Mouse (Mus musculus): Measurements from ENCODE around the gene Prune1. TPM values are rescaled to one million over a fixed set of nuclear protein-coding genes. Genes with fewer than 3 reads are reported as not detected.

Gene Prune1
- polyA plus RNA-seq, 1 experiment, result 25.3 TPM

DNA sequence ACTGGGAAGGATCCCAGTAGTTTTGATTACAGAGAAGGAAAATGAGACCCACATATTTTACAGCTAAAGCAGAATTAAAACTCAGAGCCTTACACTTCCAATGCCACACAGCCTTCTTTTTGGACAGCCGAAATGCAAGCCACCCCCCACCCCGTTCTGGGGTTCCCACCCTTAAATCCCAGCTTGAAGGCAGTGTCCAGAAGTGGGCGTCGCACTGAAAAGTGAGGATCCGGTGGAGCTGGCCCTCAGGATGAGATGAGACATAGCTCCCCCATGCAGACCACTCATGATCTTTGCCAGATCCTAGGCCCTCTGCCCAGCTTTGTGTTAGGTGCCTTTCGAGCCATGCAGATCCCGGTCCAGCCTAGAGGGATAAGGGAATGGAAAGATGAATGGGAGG, 40.4 kb downstream of the Prune1 start, which contains the start of gene Gm128:
Gene Gm128 (minus strand): TSS at position 101 of the 400 bp plus-strand sequence.
- no peak for DNase-seq (ENCODE audit: extremely low spot score in 1 of 2, low spot score in 1 of 2)

GRCm38 (mm10) chr3:95240900-95241299, 41.0 kb downstream of the Prune1 start:
- DNase-seq (ENCODE audit: extremely low spot score in 1 of 2, low spot score in 1 of 2), result no peak

DNA sequence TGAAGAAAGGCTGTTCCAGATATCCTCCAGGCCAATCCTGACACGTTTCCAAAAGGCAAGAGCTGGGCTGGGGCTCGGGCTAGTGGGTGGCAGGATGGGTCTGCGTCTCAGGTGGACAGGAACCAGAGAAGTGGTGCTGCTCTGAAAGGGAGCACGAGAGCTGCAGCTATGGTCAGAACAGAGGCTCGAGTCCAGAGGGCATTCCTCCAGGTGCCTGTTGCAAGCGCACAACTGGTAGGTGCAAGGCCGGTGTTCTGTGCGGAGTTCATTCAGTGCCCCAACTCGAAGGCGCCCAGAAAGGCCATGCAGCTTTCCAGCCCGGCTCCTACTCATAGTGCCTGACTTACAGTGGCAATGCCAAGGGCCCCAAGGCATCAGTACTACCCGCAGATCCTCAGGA, 41.9 kb downstream of the Prune1 start:
- no peak for DNase-seq (ENCODE audit: extremely low spot score in 1 of 2, low spot score in 1 of 2)

GRCm38 (mm10) chr3:95239022-95239421, 42.9 kb downstream of the Prune1 start:
- no peak for DNase-seq (ENCODE audit: extremely low spot score in 1 of 2, low spot score in 1 of 2)

- DNase-seq (ENCODE audit: extremely low spot score in 1 of 2, low spot score in 1 of 2), result no peak
Observed at GRCm38 (mm10) chr3:95237541-95238099, 44.3 kb downstream of the Prune1 start.

DNA sequence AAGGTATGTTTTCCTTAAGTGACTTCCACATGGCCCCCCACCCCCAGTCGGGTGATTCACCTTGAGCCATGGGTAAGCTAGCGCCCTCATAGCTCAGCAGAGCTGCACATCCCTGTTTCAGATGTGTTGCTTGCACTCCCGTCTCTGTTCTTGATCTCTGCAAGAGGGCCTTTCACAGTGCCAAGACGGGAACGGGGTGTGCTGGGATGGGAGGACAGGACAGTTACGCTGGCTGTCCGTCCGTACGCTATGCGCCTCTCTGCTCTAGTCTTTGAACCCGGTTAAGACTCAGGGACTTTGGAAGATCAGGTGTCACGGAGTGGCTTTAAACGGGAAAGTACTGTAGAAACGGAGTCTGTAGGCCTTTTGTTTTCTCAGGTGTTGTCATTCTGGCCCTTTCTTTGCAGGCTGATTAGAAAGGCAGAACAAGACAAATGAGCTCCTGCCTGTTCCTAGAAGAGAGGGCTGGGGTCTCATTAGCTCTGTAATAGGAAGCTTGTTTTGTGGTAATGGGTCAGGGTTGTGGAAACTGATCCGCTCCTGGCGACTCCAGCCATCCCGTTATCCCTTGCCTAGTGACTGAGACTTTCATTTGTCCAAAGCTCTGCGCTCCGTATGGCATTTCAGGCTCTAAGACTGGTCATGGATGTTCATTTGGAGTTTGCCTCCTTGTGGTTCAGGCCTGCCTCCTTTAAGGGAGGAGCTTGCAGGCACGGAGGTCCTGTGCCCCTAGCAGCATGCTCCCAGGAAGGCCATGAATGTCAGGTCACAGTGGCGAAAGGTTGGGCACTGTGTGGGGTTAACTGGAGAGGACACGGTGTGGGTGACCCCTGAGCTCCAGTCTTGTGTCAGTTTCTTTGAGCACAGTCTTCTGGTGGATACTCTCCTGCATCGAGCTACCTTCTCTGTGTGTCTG, 46.2 kb downstream of the Prune1 start:
- DNase-seq (ENCODE audit: extremely low spot score in 1 of 2, low spot score in 1 of 2), result no peak

DNA sequence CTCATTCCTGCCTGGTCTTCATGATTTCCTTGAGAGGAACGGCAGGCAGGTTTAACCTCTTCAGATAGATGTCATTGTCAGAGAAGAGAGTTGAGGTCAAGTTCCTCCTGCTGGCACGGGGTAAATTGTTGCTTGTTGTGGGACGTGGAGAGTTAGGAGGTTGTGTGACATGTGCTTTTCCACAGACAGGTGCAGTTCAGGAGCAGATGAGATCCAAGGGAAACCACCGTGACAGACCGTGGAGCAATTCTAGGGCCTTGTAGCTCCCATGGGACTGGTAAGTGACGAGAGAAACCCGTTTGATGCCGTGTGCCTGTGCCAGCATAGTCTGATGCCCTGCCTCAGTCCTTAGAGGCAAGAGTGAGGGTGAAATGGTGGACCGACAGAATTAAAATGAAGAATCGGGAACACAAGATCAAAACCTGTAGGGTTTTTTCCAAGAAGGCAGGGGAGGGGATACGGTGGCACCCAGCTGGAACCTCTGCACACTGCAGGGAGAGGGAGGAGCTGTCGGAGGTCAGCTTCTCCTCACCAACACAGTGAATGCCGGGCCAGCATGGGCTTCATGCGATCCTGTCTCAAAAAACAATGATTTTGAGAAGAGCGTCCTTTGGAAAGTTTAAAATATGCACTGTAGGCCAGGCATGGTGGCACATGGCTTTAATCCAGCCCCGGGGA, 48.4 kb downstream of the Prune1 start:
- DNase-seq (ENCODE audit: extremely low spot score in 1 of 2, low spot score in 1 of 2), result no peak

DNA sequence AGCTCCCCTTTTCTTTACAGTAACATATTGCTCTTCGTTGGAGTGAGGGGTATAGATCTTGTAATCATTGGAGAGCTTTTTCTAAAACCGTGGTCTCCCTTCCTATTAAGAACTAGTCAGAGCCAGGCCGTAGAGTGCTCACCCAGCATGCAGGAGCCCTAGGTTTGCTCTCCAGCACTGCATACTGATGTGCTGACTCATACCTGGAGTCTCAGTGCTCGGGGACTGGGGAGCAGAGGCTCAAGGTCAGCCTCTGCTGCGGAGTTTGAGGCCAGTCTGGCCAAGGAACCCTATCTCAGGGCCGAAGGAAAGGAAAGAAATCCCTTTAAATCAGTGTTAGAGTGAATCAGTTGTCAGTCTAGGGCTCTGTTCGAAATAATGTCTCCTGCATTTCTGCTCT, 49.1 kb downstream of the Prune1 start:
- no peak for DNase-seq (ENCODE audit: extremely low spot score in 1 of 2, low spot score in 1 of 2)

GRCm38 (mm10) chr3:95231298-95232221, 50.3 kb downstream of the Prune1 start, which contains the start of gene Mllt11:
TSS of gene Mllt11 (minus strand) at chr3:95232171.
- DNase-seq (ENCODE audit: extremely low spot score in 1 of 2, low spot score in 1 of 2), result no peak

GRCm38 (mm10) chr3:95230495-95231297, 51.2 kb downstream of the Prune1 start:
- no peak for DNase-seq (ENCODE audit: extremely low spot score in 1 of 2, low spot score in 1 of 2)

DNA sequence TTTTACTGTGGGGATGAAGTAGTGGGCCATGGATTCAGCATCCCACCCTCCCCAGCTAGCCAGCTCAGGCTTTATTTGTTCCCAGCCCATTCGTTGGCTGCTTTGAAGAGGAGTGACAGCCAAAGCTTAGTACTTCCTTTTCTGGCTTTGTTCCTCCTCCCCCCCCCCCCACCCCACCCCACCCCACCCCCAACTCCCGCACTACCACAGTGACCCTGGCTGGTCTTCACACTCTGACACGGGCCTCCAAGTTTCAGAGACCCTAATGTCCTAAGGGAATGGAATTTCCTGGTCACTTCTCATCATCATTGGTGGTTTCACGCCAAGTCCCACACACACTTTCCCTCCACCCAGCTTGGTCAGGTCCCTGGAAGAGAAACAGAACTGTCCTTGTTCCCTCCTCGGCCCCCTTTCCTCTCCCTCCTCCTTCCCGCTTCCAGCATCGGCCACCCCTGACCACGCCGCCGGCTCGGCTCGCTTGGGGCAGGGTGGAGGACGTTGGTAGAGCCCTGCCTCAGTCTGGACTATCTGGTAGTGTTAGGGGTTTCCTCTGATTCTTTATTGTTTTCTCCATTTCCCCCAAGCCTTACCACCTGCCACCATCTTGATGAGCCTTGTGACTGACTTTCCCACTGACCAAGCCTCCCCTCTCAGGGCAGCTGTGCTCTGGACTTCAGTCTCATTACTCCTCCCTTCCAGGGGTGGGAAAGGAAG, 51.9 kb downstream of the Prune1 start:
- peak; percentile 35 to 49 for DNase-seq (ENCODE audit: extremely low spot score in 1 of 2, low spot score in 1 of 2)

GRCm38 (mm10) chr3:95228894-95229780, 52.7 kb downstream of the Prune1 start:
- DNase-seq (ENCODE audit: extremely low spot score in 1 of 2, low spot score in 1 of 2), result peak; percentile 63 to 82

DNA sequence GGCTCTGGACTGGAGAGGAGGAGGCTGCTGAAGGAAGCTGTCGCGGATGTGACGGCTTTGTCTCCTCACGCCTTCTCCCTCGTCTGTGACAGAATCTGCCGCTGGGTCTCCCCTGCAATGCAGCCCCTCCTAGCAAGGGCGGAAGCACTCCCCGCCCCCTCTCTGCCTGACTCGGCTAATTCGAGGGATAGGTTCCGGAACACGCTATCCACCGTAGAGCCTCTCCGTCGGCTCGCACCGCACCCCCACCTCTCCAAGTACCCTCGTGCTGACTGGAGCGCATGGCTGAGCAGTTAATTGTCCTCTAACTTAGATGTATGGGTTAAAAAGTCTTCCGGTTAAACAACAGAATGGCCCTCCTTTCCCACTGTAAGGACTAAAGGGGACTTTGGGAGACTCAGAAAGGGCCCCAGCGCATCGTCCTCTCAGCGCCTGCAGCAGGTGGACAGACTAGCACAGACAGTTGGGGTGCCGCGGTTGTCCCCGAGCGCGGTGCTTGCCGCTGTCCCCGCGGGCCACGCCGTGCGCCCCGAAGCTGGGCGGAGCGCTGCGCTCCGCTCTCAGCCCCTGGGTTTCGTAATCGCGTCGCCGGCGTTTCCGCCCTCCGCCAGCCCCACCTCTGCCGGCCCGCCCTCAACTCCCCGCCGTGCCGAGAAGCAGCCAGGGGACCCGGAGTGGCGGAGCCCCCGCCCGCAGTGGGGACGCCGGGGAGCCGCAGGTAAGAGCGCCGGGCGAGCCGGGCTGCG, 53.6 kb downstream of the Prune1 start, which contains the start of gene Cdc42se1:
Gene Cdc42se1 (plus strand): TSS at position 585 of the 746 bp plus-strand sequence.
- peak; percentile 84 to 93 for DNase-seq (ENCODE audit: extremely low spot score in 1 of 2, low spot score in 1 of 2)

DNA sequence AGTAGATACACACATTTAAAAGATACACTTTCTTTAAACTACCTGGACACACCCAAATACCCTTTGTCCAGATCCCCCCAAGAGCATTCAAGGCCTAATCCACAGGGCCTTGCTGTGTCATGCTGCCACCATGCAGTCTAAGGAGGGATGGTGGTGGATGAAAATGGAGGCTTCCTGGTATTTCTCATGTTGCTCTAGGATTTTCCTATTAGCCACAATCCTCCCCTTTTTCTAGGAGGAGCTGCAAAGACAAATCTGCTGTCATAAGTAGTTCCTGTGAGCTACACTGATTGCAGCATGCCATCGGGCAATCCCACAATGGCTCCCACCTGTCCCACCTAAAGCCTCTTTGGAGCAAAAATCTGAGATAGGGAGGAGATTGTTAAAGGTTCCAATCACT, 54.7 kb downstream of the Prune1 start:
- DNase-seq (ENCODE audit: extremely low spot score in 1 of 2, low spot score in 1 of 2), result no peak

DNA sequence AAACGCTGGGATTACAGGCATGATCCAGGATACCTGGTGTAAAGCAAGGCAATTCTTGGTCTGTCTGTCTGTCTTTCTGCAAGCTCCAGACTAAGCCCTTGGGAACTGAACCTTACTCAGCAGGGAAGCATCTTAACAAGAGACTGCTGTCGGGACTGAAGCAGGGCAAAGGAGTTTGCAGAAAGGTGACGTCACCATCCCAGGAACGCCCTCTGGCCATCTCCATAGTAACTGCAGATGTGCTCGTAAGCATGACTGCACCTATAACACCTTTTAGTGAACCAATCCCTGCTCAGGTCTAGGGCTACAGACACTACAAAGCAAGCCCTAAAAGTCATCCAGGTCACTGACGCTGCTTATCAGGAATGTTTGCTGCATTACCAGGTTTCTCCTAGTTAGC, 57.6 kb downstream of the Prune1 start:
- DNase-seq (ENCODE audit: extremely low spot score in 1 of 2, low spot score in 1 of 2), result peak in 1 of 2 experiments; percentile 48

- DNase-seq (ENCODE audit: extremely low spot score in 1 of 2, low spot score in 1 of 2), result no peak
Observed at GRCm38 (mm10) chr3:95223041-95223440, 58.8 kb downstream of the Prune1 start.
